Mouse (Mus musculus): Measurements from ENCODE around the gene Syngr1. TPM values are rescaled to one million over a fixed set of nuclear protein-coding genes. Genes with fewer than 3 reads are reported as not detected.

Gene Syngr1
- polyA plus RNA-seq, 1 experiment from 2014 or later: 27.3 TPM

GRCm38 (mm10) chr15:80079954-80080353, 11.2 kb upstream of the Syngr1 start:
- 90% methylated on average over 3 of the region's 3 CpGs for WGBS
- H3K9me3 ChIP-seq: no peaks in the 10 kb centered on the region
- ATAC-seq (ENCODE audit: extremely low read depth, insufficient number of reproducible peaks, low FRiP score, low TSS enrichment): no peak
- H3K4me2 ChIP-seq: 0 out of 2 replicates have a peak overlapping the region, but pooled peaks have one; percentile 88
- H3K4me1 ChIP-seq: peaks cover 67% of the 10 kb centered on the region
- no peak overlapping the region for H3K27ac ChIP-seq (replicated peaks)
- H3K27me3 ChIP-seq (replicated peaks): no peaks in the 10 kb centered on the region
- H3K9ac ChIP-seq: peak overlapping the region; percentile 59
- no peak overlapping the region for H3K4me3 ChIP-seq
- H3K36me3 ChIP-seq: peaks cover 59% of the 10 kb centered on the region

GRCm38 (mm10) chr15:80080711-80081615, 10.2 kb upstream of the Syngr1 start:
- Histone ChIP-seq H3K36me3 (peaks cover 59% of the 10 kb centered on the region), H3K9me3 (no peaks in the 10 kb centered on the region), H3K4me2 (peak overlapping the region; percentile 88), H3K4me3 (peak overlapping the region; percentile 94), H3K9ac (peak overlapping the region; percentile 99), H3K27me3 (replicated peaks) (no peaks in the 10 kb centered on the region), H3K27ac (replicated peaks) (peak overlapping the region; percentile 93), H3K4me1 (peaks cover 57% of the 10 kb centered on the region)
- ATAC-seq (ENCODE audit: extremely low read depth, insufficient number of reproducible peaks, low FRiP score, low TSS enrichment): no peak
- 59% methylated on average over 9 of the region's 9 CpGs for WGBS

GRCm38 (mm10) chr15:80081801-80082546, 9.2 kb upstream of the Syngr1 start:
- peak overlapping the region; percentile 93 for H3K27ac ChIP-seq (replicated peaks)
- ATAC-seq (ENCODE audit: extremely low read depth, insufficient number of reproducible peaks, low FRiP score, low TSS enrichment): no peak
- peaks cover 53% of the 10 kb centered on the region for H3K36me3 ChIP-seq
- no peaks in the 10 kb centered on the region for H3K9me3 ChIP-seq
- peak overlapping the region; percentile 94 for H3K4me3 ChIP-seq
- WGBS: 7% methylated on average over 11 of the region's 11 CpGs
- peaks cover 50% of the 10 kb centered on the region for H3K4me1 ChIP-seq
- no peaks in the 10 kb centered on the region; the same call in 1 of the 2 replicates for H3K27me3 ChIP-seq (replicated peaks)
- H3K9ac ChIP-seq: peak overlapping the region; percentile 99
- H3K4me2 ChIP-seq: peak overlapping the region; percentile 88

- Histone ChIP-seq H3K36me3 (peaks cover 45% of the 10 kb centered on the region), H3K4me2 (peak overlapping the region; percentile 88), H3K4me3 (peak overlapping the region; percentile 94), H3K27me3 (replicated peaks) (no peaks in the 10 kb centered on the region; the same call in 1 of the 2 replicates), H3K9me3 (no peaks in the 10 kb centered on the region), H3K9ac (peak overlapping the region; percentile 99), H3K27ac (replicated peaks) (peak overlapping the region; percentile 93), H3K4me1 (peaks cover 50% of the 10 kb centered on the region)
- ATAC-seq (ENCODE audit: extremely low read depth, insufficient number of reproducible peaks, low FRiP score, low TSS enrichment): peak; percentile 15
- WGBS: under 1% methylated on average over 21 of the region's 21 CpGs
These were observed 8.4 kb upstream of the Syngr1 start for GRCm38 (mm10) chr15:80082661-80083275.

DNA sequence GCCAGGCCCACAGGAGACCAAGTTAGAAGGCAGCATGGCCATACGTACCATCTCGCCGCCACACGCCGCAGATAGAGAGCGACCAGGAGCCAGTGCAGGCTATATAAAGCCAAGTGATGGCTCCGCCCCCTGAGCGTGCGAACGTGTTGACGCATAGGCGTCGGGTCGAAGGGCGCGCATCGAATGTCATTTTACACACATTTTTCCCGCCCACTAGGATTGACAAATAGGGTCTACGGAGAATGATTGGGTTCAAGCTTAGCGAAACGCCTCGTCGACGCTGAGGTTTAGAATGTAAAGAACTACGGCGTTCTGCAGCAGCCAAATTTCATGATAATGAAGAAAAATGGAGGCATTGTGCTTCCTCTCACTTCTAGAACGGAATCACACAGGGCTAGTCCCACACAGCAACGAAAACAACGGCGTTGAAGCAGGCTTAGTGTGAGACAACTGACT, 7.8 kb upstream of the Syngr1 start:
- Histone ChIP-seq H3K4me2 (peak overlapping the region; percentile 88), H3K27ac (replicated peaks) (peak overlapping the region; percentile 93), H3K36me3 (peaks cover 39% of the 10 kb centered on the region), H3K4me1 (peaks cover 46% of the 10 kb centered on the region), H3K27me3 (replicated peaks) (no peaks in the 10 kb centered on the region; the same call in 1 of the 2 replicates), H3K9me3 (no peaks in the 10 kb centered on the region), H3K9ac (peak overlapping the region; percentile 99), H3K4me3 (peak overlapping the region; percentile 94)
- ATAC-seq (ENCODE audit: extremely low read depth, insufficient number of reproducible peaks, low FRiP score, low TSS enrichment): peak; percentile 90
- WGBS: under 1% methylated on average over 30 of the region's 30 CpGs

DNA sequence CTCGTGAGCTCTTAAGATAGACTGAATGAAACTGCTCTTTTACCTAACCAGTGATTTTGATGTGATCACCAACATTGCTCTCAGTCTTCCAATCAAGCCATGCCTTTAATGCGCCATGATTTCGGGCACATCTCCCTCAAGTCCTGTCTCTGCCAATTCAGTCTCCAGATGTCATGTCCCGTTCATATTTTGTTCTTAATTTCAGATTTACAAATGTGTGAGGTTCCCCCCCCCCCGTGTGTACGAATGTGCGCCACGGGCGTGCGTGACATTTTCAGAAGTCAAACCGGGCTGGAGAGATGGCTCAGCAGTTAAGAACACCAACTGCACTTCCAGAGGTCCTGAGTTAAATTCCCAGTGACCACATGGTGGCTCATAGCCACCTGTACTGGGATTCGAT, 7.4 kb upstream of the Syngr1 start:
- H3K4me2 ChIP-seq: peak overlapping the region; percentile 88
- no peaks in the 10 kb centered on the region; the same call in 1 of the 2 replicates for H3K27me3 ChIP-seq (replicated peaks)
- H3K4me1 ChIP-seq: peaks cover 41% of the 10 kb centered on the region
- no peak for ATAC-seq (ENCODE audit: extremely low read depth, insufficient number of reproducible peaks, low FRiP score, low TSS enrichment)
- 2% methylated on average over 12 of the region's 12 CpGs for WGBS
- no peaks in the 10 kb centered on the region for H3K9me3 ChIP-seq
- peaks cover 35% of the 10 kb centered on the region for H3K36me3 ChIP-seq
- H3K27ac ChIP-seq (replicated peaks): peak overlapping the region; percentile 93
- peak overlapping the region; percentile 80 for H3K9ac ChIP-seq
- peak overlapping the region; percentile 94 for H3K4me3 ChIP-seq

GRCm38 (mm10) chr15:80087406-80088012, 3.6 kb upstream of the Syngr1 start:
- WGBS: 72% methylated on average over 9 of the region's 9 CpGs
- Histone ChIP-seq H3K27me3 (replicated peaks) (peaks cover 32% of the 10 kb centered on the region), H3K36me3 (no peaks in the 10 kb centered on the region), H3K4me2 (no peak overlapping the region), H3K9me3 (no peaks in the 10 kb centered on the region), H3K9ac (no peak overlapping the region), H3K4me3 (no peak overlapping the region), H3K4me1 (peaks cover 22% of the 10 kb centered on the region), H3K27ac (replicated peaks) (no peak overlapping the region)
- no peak for ATAC-seq (ENCODE audit: extremely low read depth, insufficient number of reproducible peaks, low FRiP score, low TSS enrichment)

- Histone ChIP-seq H3K27ac (replicated peaks) (no peak overlapping the region), H3K9me3 (no peaks in the 10 kb centered on the region), H3K27me3 (replicated peaks) (peaks cover 43% of the 10 kb centered on the region), H3K36me3 (no peaks in the 10 kb centered on the region), H3K4me3 (no peak overlapping the region), H3K4me2 (no peak overlapping the region), H3K9ac (no peak overlapping the region), H3K4me1 (peaks cover 22% of the 10 kb centered on the region)
- no peak for ATAC-seq (ENCODE audit: extremely low read depth, insufficient number of reproducible peaks, low FRiP score, low TSS enrichment)
- 23% methylated on average over 4 of the region's 4 CpGs for WGBS
These were observed 2.5 kb upstream of the Syngr1 start for GRCm38 (mm10) chr15:80088637-80089036.

DNA sequence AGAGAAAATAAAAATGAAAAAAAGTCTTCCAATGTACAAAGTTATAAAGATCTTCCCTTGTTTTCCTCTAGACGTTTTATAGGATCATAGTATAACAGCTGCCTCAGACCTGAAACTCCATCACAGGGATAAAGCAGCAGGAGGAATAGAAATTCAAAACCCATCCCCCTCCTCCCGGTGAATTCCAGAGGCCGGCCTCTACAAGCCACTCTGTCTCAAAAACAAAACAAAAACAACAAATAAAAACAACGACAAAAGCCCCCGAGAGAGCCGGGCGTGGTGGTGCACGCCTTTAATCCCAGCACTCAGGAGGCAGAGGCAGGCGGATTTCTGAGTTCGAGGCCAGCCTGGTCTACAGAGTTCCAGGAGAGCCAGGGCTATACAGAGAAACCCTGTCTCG, 979 bp upstream of the Syngr1 start:
- ATAC-seq (ENCODE audit: extremely low read depth, insufficient number of reproducible peaks, low FRiP score, low TSS enrichment): no peak
- peaks cover 19% of the 10 kb centered on the region for H3K4me1 ChIP-seq
- no peak overlapping the region for H3K9ac ChIP-seq
- no peaks in the 10 kb centered on the region for H3K36me3 ChIP-seq
- no peaks in the 10 kb centered on the region for H3K9me3 ChIP-seq
- no peak overlapping the region for H3K27ac ChIP-seq (replicated peaks)
- H3K4me3 ChIP-seq: no peak overlapping the region
- 65% methylated on average over 11 of the region's 11 CpGs for WGBS
- peaks cover 50% of the 10 kb centered on the region for H3K27me3 ChIP-seq (replicated peaks)
- peak overlapping the region; percentile 95; the same call in 1 of the 2 replicates for H3K4me2 ChIP-seq

- Histone ChIP-seq H3K27me3 (replicated peaks) (peaks cover 53% of the 10 kb centered on the region), H3K9me3 (no peaks in the 10 kb centered on the region), H3K27ac (replicated peaks) (no peak overlapping the region), H3K4me3 (peak overlapping the region; percentile 77), H3K9ac (peak overlapping the region; percentile 85), H3K4me2 (peak overlapping the region; percentile 95), H3K4me1 (peaks cover 19% of the 10 kb centered on the region), H3K36me3 (no peaks in the 10 kb centered on the region)
- WGBS: 2% methylated on average over 17 of the region's 17 CpGs
- no peak for ATAC-seq (ENCODE audit: extremely low read depth, insufficient number of reproducible peaks, low FRiP score, low TSS enrichment)
These were observed 403 bp upstream of the Syngr1 start for GRCm38 (mm10) chr15:80090741-80091120.

Data from heart, embryonic 13.5 days (tissue).